Mouse (Mus musculus): ENCODE results near the gene Gdpgp1.

Gdpgp1 gene

GRCm38 (mm10) chr7:80232489-80233029 is at the start of gene Gdpgp1, which contains the start of gene Cib1:
Gene Gdpgp1, plus strand, starts transcription at chr7:80232865.
Gene Cib1, minus strand, starts transcription at chr7:80232813.
- DNase-seq (ENCODE audit: low read depth) = peak; percentile 94

GRCm38 (mm10) chr7:80183466-80183865 is 49.2 kb upstream of the Gdpgp1 start:
- no peak for DNase-seq (ENCODE audit: low read depth)

- DNase-seq (ENCODE audit: low read depth) = no peak
Observed at GRCm38 (mm10) chr7:80183969-80184368, 48.7 kb upstream of the Gdpgp1 start.

GRCm38 (mm10) chr7:80184551-80184950 is 48.1 kb upstream of the Gdpgp1 start:
- no peak for DNase-seq (ENCODE audit: low read depth)

- DNase-seq (ENCODE audit: low read depth) = no peak
Observed at GRCm38 (mm10) chr7:80184968-80185367, 47.7 kb upstream of the Gdpgp1 start.

- DNase-seq (ENCODE audit: low read depth) = no peak
Observed at GRCm38 (mm10) chr7:80186021-80186420, 46.6 kb upstream of the Gdpgp1 start.

- no peak for DNase-seq (ENCODE audit: low read depth)
Observed at GRCm38 (mm10) chr7:80186531-80187296, 46.0 kb upstream of the Gdpgp1 start, which contains the start of gene Sema4b. Gene Sema4b, plus strand, starts transcription at chr7:80186841.

GRCm38 (mm10) chr7:80187501-80187900 is 45.2 kb upstream of the Gdpgp1 start:
- no peak for DNase-seq (ENCODE audit: low read depth)

- no peak for DNase-seq (ENCODE audit: low read depth)
Observed at GRCm38 (mm10) chr7:80188579-80189125, 44.0 kb upstream of the Gdpgp1 start.

GRCm38 (mm10) chr7:80189147-80189933 is 43.3 kb upstream of the Gdpgp1 start:
- DNase-seq (ENCODE audit: low read depth) = no peak

- DNase-seq (ENCODE audit: low read depth) = no peak
Observed at GRCm38 (mm10) chr7:80191455-80191854, 41.2 kb upstream of the Gdpgp1 start.

GRCm38 (mm10) chr7:80192226-80193061 is 40.2 kb upstream of the Gdpgp1 start:
- DNase-seq (ENCODE audit: low read depth) = peak; percentile 69

- DNase-seq (ENCODE audit: low read depth) = no peak
Observed at GRCm38 (mm10) chr7:80193941-80194739, 38.5 kb upstream of the Gdpgp1 start.

- no peak for DNase-seq (ENCODE audit: low read depth)
Observed at GRCm38 (mm10) chr7:80195146-80195545, 37.5 kb upstream of the Gdpgp1 start.

- DNase-seq (ENCODE audit: low read depth) = no peak
Observed at GRCm38 (mm10) chr7:80195576-80196263, 36.9 kb upstream of the Gdpgp1 start.

GRCm38 (mm10) chr7:80197371-80197770 is 35.3 kb upstream of the Gdpgp1 start:
- no peak for DNase-seq (ENCODE audit: low read depth)

GRCm38 (mm10) chr7:80197941-80198778 is 34.5 kb upstream of the Gdpgp1 start:
- no peak for DNase-seq (ENCODE audit: low read depth)

GRCm38 (mm10) chr7:80198863-80199262 is 33.8 kb upstream of the Gdpgp1 start:
- no peak for DNase-seq (ENCODE audit: low read depth)

- no peak for DNase-seq (ENCODE audit: low read depth)
Observed at GRCm38 (mm10) chr7:80199286-80199685, 33.4 kb upstream of the Gdpgp1 start.

Data from c-Kit-positive CD71-negative TER-119-negative erythroid progenitor cells, embryonic 14.5 days (primary cell).